20 mouse cellular contexts compared by ENCODE assay signal in the genomic region with DNA sequence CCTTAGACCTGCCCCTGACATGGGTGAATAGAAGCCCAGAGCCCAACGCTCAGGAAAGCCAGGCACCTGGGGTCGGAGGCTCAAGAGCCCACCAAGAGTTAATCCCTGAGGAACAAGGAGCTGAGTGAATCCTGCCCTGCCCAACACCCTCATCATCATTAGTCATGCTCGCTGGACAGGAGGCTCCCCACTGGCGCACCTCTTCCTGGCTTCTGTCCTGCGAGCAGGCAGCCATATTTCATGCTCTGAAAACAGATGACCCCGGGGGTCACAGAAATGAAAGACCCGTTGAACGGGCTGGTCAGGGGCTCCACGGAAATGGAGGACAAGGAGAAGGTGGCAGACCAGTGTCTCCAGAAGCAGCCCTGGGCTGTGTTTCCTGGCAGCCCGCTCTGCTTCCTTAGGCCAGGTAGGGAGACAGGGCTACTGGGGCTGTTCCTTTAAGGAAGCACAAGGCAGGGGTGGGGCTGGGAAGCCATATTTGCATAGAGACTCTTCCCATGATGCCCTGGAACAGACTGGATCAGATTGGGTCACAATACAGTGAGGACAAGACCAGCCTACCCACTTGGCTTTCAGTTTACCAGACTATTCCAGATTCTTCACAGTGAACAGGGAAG.
DNase-seq lines count a peak whose midpoint lies in the region; ATAC-seq lines count a peak whose summit lies in the region.
"Had no signal": no experiment of that assay in that cellular context is flagged by ENCODE, and none has a peak within 500 bp of the region (broad histone marks: within the 10 kb centered on the region; RNA-seq: fewer than 3 reads in every experiment).

No protein-coding gene starts in this region.

- 0 out of 2 replicates have a peak overlapping the region, but pooled peaks have one; percentile 2 for H3K9ac ChIP-seq in kidney, embryonic 15.5 days
- H3K9ac ChIP-seq: embryonic facial prominence, embryonic 15.5 days; liver, postnatal 0 days had no signal

- DNase-seq in kidney, adult 8-10 months = no peak
- DNase-seq in ES-CJ7 (ENCODE audit: low read depth, low spot score) = peak; percentile 12
- DNase-seq in embryo, embryonic 10.5 days (ENCODE audit: low spot score) = peak; percentile 69
- peak; percentile 55 for DNase-seq in neural tube, embryonic 10.5 days (ENCODE audit: extremely low spot score, low spot score)
- no peak for DNase-seq in layer of hippocampus, adult 9-11 months
- DNase-seq in adrenal gland, postnatal 36 days = no peak
- DNase-seq: adrenal gland, adult 2 months; cerebellum, postnatal 10 days; heart, adult 18-20 months; heart, postnatal 36 days; kidney, adult 9 months; layer of hippocampus, postnatal 36 days; left cerebral cortex, postnatal 4 days; liver, postnatal 0 days; right cerebral cortex, postnatal 25 days had no signal

- peak overlapping the region; percentile 18 for H3K4me3 ChIP-seq in kidney, embryonic 15.5 days (replicated peaks)
- H3K4me3 ChIP-seq: embryonic facial prominence, embryonic 15.5 days had no signal

- H3K9me3 ChIP-seq in kidney, embryonic 15.5 days (replicated peaks) = no peaks in the 10 kb centered on the region
- H3K9me3 ChIP-seq: embryonic facial prominence, embryonic 15.5 days had no signal

- peaks cover 15% of the 10 kb centered on the region for H3K27me3 ChIP-seq in kidney, embryonic 15.5 days
- H3K27me3 ChIP-seq: embryonic facial prominence, embryonic 15.5 days; Patski had no signal

- peaks cover 5% of the 10 kb centered on the region; the same call in 1 of the 2 replicates for H3K4me1 ChIP-seq in kidney, embryonic 15.5 days

- WGBS in kidney, embryonic 15.5 days = 9% methylated on average over 10 of the region's 10 CpGs

- no peaks in the 10 kb centered on the region for H3K36me3 ChIP-seq in kidney, embryonic 15.5 days
- H3K36me3 ChIP-seq: embryonic facial prominence, embryonic 15.5 days had no signal

- peak overlapping the region; percentile 48 for H3K4me2 ChIP-seq in kidney, embryonic 15.5 days
- H3K4me2 ChIP-seq: embryonic facial prominence, embryonic 15.5 days had no signal

- 0 out of 2 replicates have a peak, but pooled peaks have one; percentile 22 for ATAC-seq in kidney, embryonic 15.5 days (replicated peaks; ENCODE audit: low FRiP score)
- no peak for ATAC-seq in megakaryocyte-erythroid progenitor cell, adult 5-6 weeks (replicated peaks; ENCODE audit: low FRiP score, low TSS enrichment, poor library complexity, severe bottlenecking)
- ATAC-seq: forebrain, embryonic 14.5 days; liver, postnatal 0 days; Patski had no signal

- H3K27ac ChIP-seq in kidney, embryonic 15.5 days = no peak overlapping the region
- H3K27ac ChIP-seq: embryonic facial prominence, embryonic 15.5 days had no signal

Comparison
In these comparisons a context has a peak if more than half of its experiments do, and no peak if none do; other contexts are left out.
1. DNase-seq: peak in ES-CJ7 (single experiment), embryo, embryonic 10.5 days (single experiment) and neural tube, embryonic 10.5 days (single experiment); none in kidney, adult 8-10 months (0 of 2), layer of hippocampus, adult 9-11 months (single experiment) and adrenal gland, postnatal 36 days (0 of 2).